Mouse (Mus musculus) urinary bladder, adult 2 months (tissue): Measurements from ENCODE around the gene Paip2b. TPM values are rescaled to one million over a fixed set of nuclear protein-coding genes. Genes with fewer than 3 reads are reported as not detected.
A peak's percentile ranks its signal among the peaks of the same experiment; 100 is the strongest.
"Not testable (repeated sequence)": the region's sequence is repeated elsewhere in the genome, so short reads cannot be mapped to it uniquely, and the experiment has no call there.

Source experiments
- DNase-seq: peaks from one replicate; pipeline ENCODE4 v3.0.0; 2022; ENCODE audit warnings: low spot score
- polyA plus RNA-seq: library from polyadenylated mRNA; depleted of rRNA; stranded (reverse); fragments of >200 nt; gene quantifications from 2 replicates; pipeline ENCODE4 v1.2.3, GENCODE M21; 2012

Gene Paip2b
- polyA plus RNA-seq, 1 experiment: 22.8 TPM

- DNase-seq: no peak
Measured at GRCm38 (mm10) chr6:83802033-83802432, 29.5 kb downstream of the Paip2b start.

- no peak for DNase-seq
Measured at GRCm38 (mm10) chr6:83796686-83797085, 34.9 kb downstream of the Paip2b start.

DNA sequence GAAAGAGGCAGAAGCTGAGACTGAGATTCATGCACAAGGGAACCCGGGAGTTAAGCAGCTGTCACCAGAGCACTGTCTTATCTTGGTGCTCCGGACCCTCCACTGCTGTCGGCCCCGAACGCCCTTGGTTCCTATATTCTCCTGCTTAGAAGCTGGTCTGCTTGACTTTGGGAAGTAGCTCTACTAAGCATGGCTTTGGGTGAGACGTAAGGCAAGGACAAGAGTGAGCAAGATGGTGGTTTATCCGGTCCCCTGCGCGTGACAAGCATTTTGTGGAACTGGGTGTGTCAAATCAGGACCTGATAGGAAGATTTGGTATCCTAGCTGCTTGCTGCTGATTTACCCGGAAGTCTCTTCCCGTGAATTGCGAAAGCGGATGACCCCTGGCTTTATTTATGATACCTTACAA lies 36.0 kb downstream of the Paip2b start:
- no peak for DNase-seq

DNA sequence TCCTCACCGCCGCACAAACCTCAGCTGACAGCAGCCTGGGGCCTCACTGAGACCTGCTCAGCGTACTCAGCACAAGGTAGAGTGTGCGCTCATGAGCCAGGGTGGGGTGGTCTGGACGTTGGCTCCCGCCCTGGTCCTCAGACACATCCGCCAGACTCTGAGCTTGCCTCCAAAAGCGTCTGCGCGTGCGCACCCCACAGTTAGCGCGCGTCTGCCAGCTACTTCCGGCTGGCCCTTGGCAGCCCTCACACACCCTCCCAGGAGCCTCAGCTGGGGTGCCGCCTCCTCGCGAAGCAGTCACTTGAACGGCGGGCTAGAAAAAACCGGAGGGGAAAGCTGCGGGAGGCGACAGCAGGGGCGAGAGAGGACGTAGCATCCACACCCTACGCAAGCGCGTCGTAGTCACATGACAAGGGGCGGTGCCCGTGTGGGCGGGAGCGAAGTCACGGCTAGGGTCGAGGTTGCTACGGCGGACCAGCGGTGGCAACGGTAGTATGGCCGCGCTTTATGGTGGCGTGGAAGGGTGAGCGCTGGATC lies 36.7 kb downstream of the Paip2b start, which contains the start of gene Nagk:
Nagk (plus strand) TSS at position 223 of the 537 bp plus-strand sequence.
- DNase-seq: peak; percentile 97

DNA sequence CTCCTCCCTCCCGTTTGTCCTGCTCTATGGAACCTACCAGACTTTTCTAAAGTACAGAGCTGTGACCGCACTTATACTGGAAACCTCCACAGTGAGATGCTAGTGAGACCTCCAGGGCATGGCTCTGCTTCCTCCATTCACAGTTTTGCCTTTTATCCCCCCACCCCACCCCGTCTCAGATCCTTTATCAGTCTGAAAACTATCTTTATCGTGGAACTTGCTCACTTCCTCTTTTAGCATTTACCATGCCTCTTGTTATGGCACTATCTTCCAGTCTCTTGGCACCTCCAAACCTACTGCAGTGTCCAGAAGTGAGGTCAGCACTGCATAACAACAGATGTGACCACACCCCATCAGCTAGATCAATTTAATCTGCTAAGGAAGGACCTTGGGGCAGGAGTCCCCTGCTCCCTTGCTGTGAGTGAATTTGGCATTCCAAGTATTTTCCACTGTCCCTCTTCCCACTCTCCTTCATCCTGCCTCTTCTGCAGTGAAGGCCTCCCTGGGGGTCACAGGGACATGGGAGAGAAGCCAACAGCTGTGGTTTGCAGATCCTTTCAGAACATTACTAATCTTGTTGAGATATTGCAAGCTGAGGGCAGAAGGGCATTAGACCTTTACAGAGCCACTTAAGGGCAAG lies 40.2 kb downstream of the Paip2b start:
- no peak for DNase-seq

GRCm38 (mm10) chr6:83790533-83790932 lies 41.0 kb downstream of the Paip2b start:
- not testable (repeated sequence) for DNase-seq

DNA sequence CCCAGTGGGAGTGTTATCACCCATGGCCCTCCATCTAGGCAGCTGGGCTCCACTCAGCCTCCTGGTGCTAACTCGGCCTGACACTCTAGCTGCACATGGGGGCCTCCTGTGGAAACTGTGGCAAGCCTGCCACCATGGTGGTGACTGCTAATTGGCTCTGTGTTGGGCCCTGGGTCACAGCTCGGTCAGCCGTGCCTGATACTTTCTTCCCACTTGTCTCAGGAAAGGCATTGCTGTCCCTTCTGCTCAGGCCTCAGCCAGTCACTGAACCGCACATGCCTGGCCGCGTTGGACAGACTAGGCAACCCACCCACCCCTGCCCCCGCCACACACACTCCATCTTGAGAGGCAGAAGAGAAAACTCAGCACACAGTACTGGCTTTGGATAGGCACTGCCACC lies 43.0 kb downstream of the Paip2b start:
- no peak for DNase-seq

DNA sequence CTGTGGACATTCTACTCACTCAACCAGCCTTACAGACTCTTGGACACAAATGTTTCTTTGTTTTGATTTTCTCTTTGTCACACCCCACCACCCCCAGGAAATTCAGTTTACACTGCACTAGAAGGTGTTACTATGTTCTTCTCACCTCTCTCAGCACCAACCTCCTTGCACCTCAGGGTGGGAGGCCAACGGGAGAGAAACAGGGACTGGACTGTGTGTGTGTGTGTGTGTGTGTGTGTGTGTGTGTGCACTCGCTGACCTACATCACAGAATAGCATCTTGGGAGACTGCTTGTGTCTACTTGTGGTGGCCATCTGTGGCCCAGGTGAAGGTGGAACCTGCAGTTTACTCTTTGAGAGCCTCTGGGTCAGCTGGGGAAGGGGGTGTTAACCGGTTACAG lies 45.1 kb downstream of the Paip2b start:
- DNase-seq: no peak

DNA sequence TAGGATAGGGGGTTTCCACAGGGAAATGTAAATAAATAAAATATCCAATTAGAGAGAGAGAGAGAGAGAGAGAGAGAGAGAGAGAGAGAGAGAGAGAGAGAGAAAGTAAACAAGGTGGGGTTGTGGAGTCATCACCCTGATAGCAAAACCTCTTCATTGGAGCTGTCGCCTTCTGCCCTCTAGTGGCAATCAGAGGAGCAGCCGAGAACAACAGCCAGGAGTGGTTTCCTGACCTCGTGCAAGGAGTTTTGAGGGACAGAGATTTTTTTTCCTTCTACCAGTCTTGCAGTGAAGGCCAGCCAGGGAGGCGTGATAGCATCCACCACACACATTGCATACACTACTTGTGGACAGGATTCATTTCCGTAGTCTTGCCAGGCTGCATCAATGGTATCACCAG lies 52.5 kb downstream of the Paip2b start:
- DNase-seq: no peak

GRCm38 (mm10) chr6:83778306-83778705 lies 53.2 kb downstream of the Paip2b start:
- no peak for DNase-seq

- peak; percentile 87 for DNase-seq
Measured at GRCm38 (mm10) chr6:83775638-83776293, 55.8 kb downstream of the Paip2b start, which contains the start of gene Tex261. Tex261 (minus strand) TSS chr6:83775813.

DNA sequence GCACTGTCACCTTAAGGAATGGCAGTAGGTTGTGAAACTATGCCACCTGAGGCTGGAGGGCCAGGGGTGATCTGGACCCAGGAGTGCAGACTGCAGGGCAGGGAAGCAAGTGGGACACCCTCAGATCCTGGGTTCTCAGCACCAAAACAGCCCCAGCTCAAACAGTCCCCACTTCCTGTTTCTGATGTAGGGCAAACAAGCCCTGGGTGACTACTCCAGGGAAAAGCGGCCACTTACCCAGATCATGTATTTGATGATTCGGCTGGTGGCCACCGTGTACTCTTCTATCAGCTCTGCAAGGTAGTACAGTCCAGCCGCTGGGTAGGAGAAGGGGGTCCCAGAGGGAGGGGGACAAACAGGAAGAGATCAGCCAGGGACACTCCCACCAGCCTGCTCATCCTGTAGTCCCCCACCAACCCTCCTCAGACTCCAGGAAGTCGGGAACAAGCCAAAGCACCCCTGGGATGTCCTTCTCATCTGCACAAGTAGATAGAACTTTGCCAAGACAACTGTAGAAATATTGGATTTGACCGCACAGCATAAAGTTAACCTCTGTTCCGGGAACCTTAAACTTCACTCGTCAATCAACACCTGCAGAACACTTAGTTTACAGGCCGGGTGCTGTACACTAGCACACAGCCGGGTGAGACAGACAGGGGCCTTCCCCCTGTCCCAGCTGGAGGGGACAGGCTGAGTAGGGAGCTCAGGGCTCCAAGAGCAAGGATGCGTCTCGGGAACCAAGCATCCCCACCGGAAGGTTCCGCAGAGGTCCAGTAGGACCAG lies 56.6 kb downstream of the Paip2b start:
- DNase-seq: no peak

DNA sequence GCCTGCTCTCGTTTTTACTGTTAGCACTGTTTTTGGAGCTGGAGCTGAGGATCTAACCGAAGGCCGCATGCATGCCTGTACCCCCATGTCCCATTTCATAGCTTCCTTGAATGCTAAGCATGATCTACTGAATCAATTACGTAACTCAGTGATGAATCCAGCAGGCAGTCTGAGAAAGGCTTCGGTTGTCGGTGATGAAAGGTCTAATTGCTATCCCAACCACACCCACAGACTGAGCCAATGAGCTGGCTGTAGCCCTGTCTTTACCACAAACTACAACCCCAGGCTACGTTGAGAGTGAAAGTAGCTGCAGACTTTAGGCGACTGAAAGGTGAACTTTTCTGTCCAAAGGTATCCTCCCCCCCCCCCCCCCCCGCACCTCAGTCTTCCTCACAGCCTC lies 57.4 kb downstream of the Paip2b start:
- DNase-seq: no peak

- no peak for DNase-seq
Measured at GRCm38 (mm10) chr6:83768485-83768884, 63.1 kb downstream of the Paip2b start.

- DNase-seq: no peak
Measured at GRCm38 (mm10) chr6:83766982-83767381, 64.6 kb downstream of the Paip2b start.

DNA sequence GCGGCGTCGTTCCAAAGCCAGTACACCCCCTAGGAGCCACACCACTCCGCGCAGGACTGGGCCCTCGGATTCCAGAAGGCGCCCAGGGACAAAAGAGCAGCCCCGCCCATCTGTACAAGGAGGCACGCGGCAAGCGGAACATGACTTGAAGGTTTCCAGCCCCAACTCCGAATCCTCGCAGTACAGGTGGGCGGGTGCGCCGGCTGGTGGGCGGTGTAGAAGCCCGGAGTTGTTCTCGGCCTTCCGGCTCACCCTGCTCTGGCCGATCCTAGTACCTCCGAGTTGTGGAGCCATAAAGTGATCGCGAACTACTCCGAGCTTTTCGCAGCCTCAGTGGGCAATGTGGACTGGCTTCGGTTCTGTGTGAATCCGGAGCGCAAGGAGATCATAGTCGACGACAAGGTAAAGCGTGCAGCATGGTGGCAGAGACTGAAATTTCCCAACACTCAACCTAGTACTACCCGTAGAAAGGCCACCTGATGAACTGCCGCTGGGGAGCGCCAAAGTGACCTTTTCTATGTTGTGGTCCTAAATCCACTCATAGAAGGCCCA lies 68.6 kb downstream of the Paip2b start:
- no peak for DNase-seq

GRCm38 (mm10) chr6:83762344-83762743 lies 69.2 kb downstream of the Paip2b start, which contains the start of gene Ankrd53:
Ankrd53 (plus strand) TSS chr6:83762644.
- DNase-seq: no peak

DNA sequence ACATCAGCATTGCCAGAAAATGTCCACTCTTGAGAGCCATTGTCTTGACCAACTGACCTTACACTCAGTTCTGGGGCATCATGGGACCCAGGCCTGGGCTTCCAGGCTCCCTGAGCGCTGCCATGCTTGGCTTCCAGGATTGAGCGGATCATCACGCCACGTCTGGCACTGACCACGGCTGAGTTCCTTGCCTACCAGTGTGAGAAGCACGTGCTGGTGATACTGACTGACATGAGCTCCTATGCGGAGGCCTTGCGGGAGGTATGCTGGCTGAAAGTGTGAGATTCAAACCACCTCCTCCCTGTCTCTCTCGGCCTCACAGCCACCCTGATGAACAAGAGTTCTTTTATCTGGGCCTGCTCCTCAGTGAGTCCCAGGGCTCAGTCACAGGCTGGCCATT lies 75.5 kb downstream of the Paip2b start:
- DNase-seq: no peak
